Mouse (Mus musculus): ENCODE measurements around the gene Sox5. TPM values are rescaled to one million over a fixed set of nuclear protein-coding genes. Genes with fewer than 3 reads are reported as not detected.

The Sox5 gene
- polyA plus RNA-seq, 1 experiment from 2014 or later: 23.4 TPM

GRCm38 (mm10) chr6:144167058-144167457 is 614.7 kb downstream of the Sox5 start:
- H3K27me3 ChIP-seq (ENCODE audit: control insufficient read depth, insufficient read depth, low read length): no peaks in the 10 kb centered on the region
- ATAC-seq (replicated peaks; ENCODE audit: insufficient number of reproducible peaks, low FRiP score, low TSS enrichment, low read depth): peak; percentile 62
- H3K9me3 ChIP-seq (replicated peaks; ENCODE audit: control insufficient read depth, low read length): no peaks in the 10 kb centered on the region
- H3K27ac ChIP-seq (replicated peaks; ENCODE audit: low read depth, low read length): no peak overlapping the region
- H3K4me2 ChIP-seq (ENCODE audit: low read depth, low read length): no peak overlapping the region
- no peak for DNase-seq (ENCODE audit: low spot score)
- WGBS: 93% methylated on average over 7 of the region's 7 CpGs
- H3K9ac ChIP-seq (replicated peaks; ENCODE audit: low read length): no peak overlapping the region
- H3K36me3 ChIP-seq (replicated peaks; ENCODE audit: control insufficient read depth, insufficient read depth, low read depth, low read length): no peaks in the 10 kb centered on the region
- H3K4me1 ChIP-seq (ENCODE audit: control insufficient read depth, insufficient read depth, low read length): no peaks in the 10 kb centered on the region; the same call in 1 of the 2 replicates
- no peak overlapping the region for H3K4me3 ChIP-seq (ENCODE audit: low read depth, low read length)

- no peak overlapping the region for H3K9ac ChIP-seq (replicated peaks; ENCODE audit: low read length)
- 62% methylated on average over 8 of the region's 8 CpGs for WGBS
- ATAC-seq (replicated peaks; ENCODE audit: insufficient number of reproducible peaks, low FRiP score, low TSS enrichment, low read depth): no peak
- no peaks in the 10 kb centered on the region for H3K36me3 ChIP-seq (replicated peaks; ENCODE audit: control insufficient read depth, insufficient read depth, low read depth, low read length)
- H3K27ac ChIP-seq (replicated peaks; ENCODE audit: low read depth, low read length): peak overlapping the region; percentile 71
- H3K27me3 ChIP-seq (ENCODE audit: control insufficient read depth, insufficient read depth, low read length): no peaks in the 10 kb centered on the region
- H3K4me2 ChIP-seq (ENCODE audit: low read depth, low read length): no peak overlapping the region
- H3K9me3 ChIP-seq (replicated peaks; ENCODE audit: control insufficient read depth, low read length): no peaks in the 10 kb centered on the region
- no peak for DNase-seq (ENCODE audit: low spot score)
- H3K4me1 ChIP-seq (ENCODE audit: control insufficient read depth, insufficient read depth, low read length): no peaks in the 10 kb centered on the region; the same call in 1 of the 2 replicates
- no peak overlapping the region for H3K4me3 ChIP-seq (ENCODE audit: low read depth, low read length)
Observed at GRCm38 (mm10) chr6:144166651-144167050, 615.1 kb downstream of the Sox5 start.

- 13% methylated on average over 8 of the region's 8 CpGs for WGBS
- H3K4me3 ChIP-seq (ENCODE audit: low read depth, low read length): no peak overlapping the region
Observed at GRCm38 (mm10) chr6:144166104-144166503, 615.7 kb downstream of the Sox5 start.

GRCm38 (mm10) chr6:144163501-144163900 is 618.3 kb downstream of the Sox5 start:
- ATAC-seq (replicated peaks; ENCODE audit: insufficient number of reproducible peaks, low FRiP score, low TSS enrichment, low read depth) (no peak), DNase-seq (ENCODE audit: low spot score) (no peak)
- Histone ChIP-seq H3K9ac (replicated peaks; ENCODE audit: low read length) (no peak overlapping the region), H3K27ac (replicated peaks; ENCODE audit: low read depth, low read length) (no peak overlapping the region), H3K9me3 (replicated peaks; ENCODE audit: control insufficient read depth, low read length) (no peaks in the 10 kb centered on the region), H3K4me2 (ENCODE audit: low read depth, low read length) (no peak overlapping the region), H3K36me3 (replicated peaks; ENCODE audit: control insufficient read depth, insufficient read depth, low read depth, low read length) (no peaks in the 10 kb centered on the region), H3K4me3 (ENCODE audit: low read depth, low read length) (no peak overlapping the region), H3K27me3 (ENCODE audit: control insufficient read depth, insufficient read depth, low read length) (no peaks in the 10 kb centered on the region), H3K4me1 (ENCODE audit: control insufficient read depth, insufficient read depth, low read length) (no peaks in the 10 kb centered on the region)
- WGBS: 89% methylated on average over 9 of the region's 9 CpGs

More at GRCm38 (mm10) chr6:144166104-144166503, 615.7 kb downstream of the Sox5 start:
- ATAC-seq (replicated peaks; ENCODE audit: insufficient number of reproducible peaks, low FRiP score, low TSS enrichment, low read depth): peak; percentile 65
- peak overlapping the region; percentile 71; the same call in 1 of the 2 replicates for H3K27ac ChIP-seq (replicated peaks; ENCODE audit: low read depth, low read length)
- H3K36me3 ChIP-seq (replicated peaks; ENCODE audit: control insufficient read depth, insufficient read depth, low read depth, low read length): no peaks in the 10 kb centered on the region
- H3K9ac ChIP-seq (replicated peaks; ENCODE audit: low read length): 0 out of 2 replicates have a peak overlapping the region, but pooled peaks have one; percentile 30
- peak; percentile 75 for DNase-seq (ENCODE audit: low spot score)
- no peaks in the 10 kb centered on the region for H3K27me3 ChIP-seq (ENCODE audit: control insufficient read depth, insufficient read depth, low read length)
- no peaks in the 10 kb centered on the region for H3K9me3 ChIP-seq (replicated peaks; ENCODE audit: control insufficient read depth, low read length)
- H3K4me1 ChIP-seq (ENCODE audit: control insufficient read depth, insufficient read depth, low read length): no peaks in the 10 kb centered on the region; the same call in 1 of the 2 replicates
- H3K4me2 ChIP-seq (ENCODE audit: low read depth, low read length): no peak overlapping the region

GRCm38 (mm10) chr6:144158637-144159036 is 623.1 kb downstream of the Sox5 start:
- Histone ChIP-seq H3K4me3 (ENCODE audit: low read depth, low read length) (no peak overlapping the region), H3K9ac (replicated peaks; ENCODE audit: low read length) (no peak overlapping the region), H3K36me3 (replicated peaks; ENCODE audit: control insufficient read depth, insufficient read depth, low read depth, low read length) (no peaks in the 10 kb centered on the region), H3K4me1 (ENCODE audit: control insufficient read depth, insufficient read depth, low read length) (no peaks in the 10 kb centered on the region), H3K4me2 (ENCODE audit: low read depth, low read length) (no peak overlapping the region), H3K27me3 (ENCODE audit: control insufficient read depth, insufficient read depth, low read length) (no peaks in the 10 kb centered on the region), H3K9me3 (replicated peaks; ENCODE audit: control insufficient read depth, low read length) (no peaks in the 10 kb centered on the region), H3K27ac (replicated peaks; ENCODE audit: low read depth, low read length) (no peak overlapping the region)
- ATAC-seq (replicated peaks; ENCODE audit: insufficient number of reproducible peaks, low FRiP score, low TSS enrichment, low read depth) (no peak), DNase-seq (ENCODE audit: low spot score) (no peak)
- WGBS: 93% methylated on average over 12 of the region's 12 CpGs

GRCm38 (mm10) chr6:144154892-144155424 is 626.8 kb downstream of the Sox5 start:
- ATAC-seq (replicated peaks; ENCODE audit: insufficient number of reproducible peaks, low FRiP score, low TSS enrichment, low read depth) (no peak), DNase-seq (ENCODE audit: low spot score) (peak; percentile 22)
- H3K4me3 ChIP-seq (ENCODE audit: low read depth, low read length): no peak overlapping the region
- H3K4me1 ChIP-seq (ENCODE audit: control insufficient read depth, insufficient read depth, low read length): no peaks in the 10 kb centered on the region; the same call in 1 of the 2 replicates
- no peaks in the 10 kb centered on the region for H3K36me3 ChIP-seq (replicated peaks; ENCODE audit: control insufficient read depth, insufficient read depth, low read depth, low read length)
- H3K9me3 ChIP-seq (replicated peaks; ENCODE audit: control insufficient read depth, low read length): no peaks in the 10 kb centered on the region
- H3K27me3 ChIP-seq (ENCODE audit: control insufficient read depth, insufficient read depth, low read length): no peaks in the 10 kb centered on the region
- 49% methylated on average over 9 of the region's 9 CpGs for WGBS
- H3K9ac ChIP-seq (replicated peaks; ENCODE audit: low read length): no peak overlapping the region
- no peak overlapping the region for H3K27ac ChIP-seq (replicated peaks; ENCODE audit: low read depth, low read length)
- no peak overlapping the region for H3K4me2 ChIP-seq (ENCODE audit: low read depth, low read length)

GRCm38 (mm10) chr6:144151957-144152356 is 629.8 kb downstream of the Sox5 start:
- no peaks in the 10 kb centered on the region for H3K27me3 ChIP-seq (ENCODE audit: control insufficient read depth, insufficient read depth, low read length)
- no peak for ATAC-seq (replicated peaks; ENCODE audit: insufficient number of reproducible peaks, low FRiP score, low TSS enrichment, low read depth)
- no peaks in the 10 kb centered on the region for H3K36me3 ChIP-seq (replicated peaks; ENCODE audit: control insufficient read depth, insufficient read depth, low read depth, low read length)
- H3K4me3 ChIP-seq (ENCODE audit: low read depth, low read length): no peak overlapping the region
- 25% methylated on average over 3 of the region's 3 CpGs for WGBS
- H3K9me3 ChIP-seq (replicated peaks; ENCODE audit: control insufficient read depth, low read length): no peaks in the 10 kb centered on the region
- H3K4me2 ChIP-seq (ENCODE audit: low read depth, low read length): no peak overlapping the region
- H3K27ac ChIP-seq (replicated peaks; ENCODE audit: low read depth, low read length): no peak overlapping the region
- DNase-seq (ENCODE audit: low spot score): no peak
- no peaks in the 10 kb centered on the region; the same call in 1 of the 2 replicates for H3K4me1 ChIP-seq (ENCODE audit: control insufficient read depth, insufficient read depth, low read length)
- no peak overlapping the region for H3K9ac ChIP-seq (replicated peaks; ENCODE audit: low read length)

GRCm38 (mm10) chr6:144151075-144151474 is 630.7 kb downstream of the Sox5 start:
- Histone ChIP-seq H3K27me3 (ENCODE audit: control insufficient read depth, insufficient read depth, low read length) (no peaks in the 10 kb centered on the region), H3K4me2 (ENCODE audit: low read depth, low read length) (no peak overlapping the region), H3K9me3 (replicated peaks; ENCODE audit: control insufficient read depth, low read length) (no peaks in the 10 kb centered on the region), H3K9ac (replicated peaks; ENCODE audit: low read length) (no peak overlapping the region), H3K36me3 (replicated peaks; ENCODE audit: control insufficient read depth, insufficient read depth, low read depth, low read length) (no peaks in the 10 kb centered on the region), H3K4me1 (ENCODE audit: control insufficient read depth, insufficient read depth, low read length) (no peaks in the 10 kb centered on the region; the same call in 1 of the 2 replicates), H3K27ac (replicated peaks; ENCODE audit: low read depth, low read length) (no peak overlapping the region), H3K4me3 (ENCODE audit: low read depth, low read length) (no peak overlapping the region)
- DNase-seq (ENCODE audit: low spot score): no peak
- ATAC-seq (replicated peaks; ENCODE audit: insufficient number of reproducible peaks, low FRiP score, low TSS enrichment, low read depth): no peak
- 56% methylated on average over 10 of the region's 10 CpGs for WGBS
